Mouse (Mus musculus) stomach, embryonic 15.5 days (tissue): ENCODE measurements at regions not wholly inside any gene's neighbourhood (a gene's known extent, or its start where the extent isn't known, plus 50 kb on each side); places are given as distances from the start of the nearest gene placed in this dataset.
A peak's percentile ranks its signal among the peaks of the same experiment; 100 is the strongest.

Experiments used
- ATAC-seq: fragments of 200-750 bp; cut with Nextera tagmentation; 2 replicates; pipeline ENCODE4 v1.8.0; 2017; ENCODE audit warnings: low read depth, moderate number of reproducible peaks, moderate TSS enrichment; ENCODE audit not compliant: insufficient read depth, low FRiP score
- H3K27ac ChIP-seq: fragments of 300-500 bp; sonication (generic); 2 replicates; pipeline ENCODE4 v1.5.1; 2015; ENCODE audit warnings: mild to moderate bottlenecking, inconsistent platforms
- H3K27me3 ChIP-seq: fragments of 300-500 bp; sonication (generic); replicated peaks from 2 replicates; pipeline ENCODE4 v1.6.1; 2015; ENCODE audit warnings: inconsistent platforms
- H3K36me3 ChIP-seq: fragments of 300-500 bp; sonication (generic); 2 replicates; pipeline ENCODE4 v1.6.1; 2015; ENCODE audit warnings: inconsistent platforms
- H3K4me1 ChIP-seq: fragments of 300-500 bp; sonication (generic); 2 replicates; pipeline ENCODE4 v1.6.1; 2015; ENCODE audit warnings: inconsistent platforms
- H3K4me2 ChIP-seq: fragments of 300-500 bp; sonication (generic); 2 replicates; pipeline ENCODE4 v1.6.1; 2015; ENCODE audit warnings: mild to moderate bottlenecking, inconsistent platforms
- H3K4me3 ChIP-seq: fragments of 300-500 bp; sonication (generic); replicated peaks from 2 replicates; pipeline ENCODE4 v1.5.1; 2015; ENCODE audit warnings: inconsistent platforms
- H3K9ac ChIP-seq: fragments of 300-500 bp; sonication (generic); 2 replicates; pipeline ENCODE4 v1.6.1; 2015; ENCODE audit warnings: inconsistent platforms
- H3K9me3 ChIP-seq: fragments of 300-500 bp; sonication (generic); 2 replicates; pipeline ENCODE4 v1.6.1; 2016; ENCODE audit warnings: inconsistent platforms
- WGBS: fragments of 180-500 bp; shearing (Covaris S2); methylation state at CpG from one replicate; pipeline ENCODE4 v1.1.7; 2015; 5-methylcytosine and 5-hydroxymethylcytosine counted together

DNA sequence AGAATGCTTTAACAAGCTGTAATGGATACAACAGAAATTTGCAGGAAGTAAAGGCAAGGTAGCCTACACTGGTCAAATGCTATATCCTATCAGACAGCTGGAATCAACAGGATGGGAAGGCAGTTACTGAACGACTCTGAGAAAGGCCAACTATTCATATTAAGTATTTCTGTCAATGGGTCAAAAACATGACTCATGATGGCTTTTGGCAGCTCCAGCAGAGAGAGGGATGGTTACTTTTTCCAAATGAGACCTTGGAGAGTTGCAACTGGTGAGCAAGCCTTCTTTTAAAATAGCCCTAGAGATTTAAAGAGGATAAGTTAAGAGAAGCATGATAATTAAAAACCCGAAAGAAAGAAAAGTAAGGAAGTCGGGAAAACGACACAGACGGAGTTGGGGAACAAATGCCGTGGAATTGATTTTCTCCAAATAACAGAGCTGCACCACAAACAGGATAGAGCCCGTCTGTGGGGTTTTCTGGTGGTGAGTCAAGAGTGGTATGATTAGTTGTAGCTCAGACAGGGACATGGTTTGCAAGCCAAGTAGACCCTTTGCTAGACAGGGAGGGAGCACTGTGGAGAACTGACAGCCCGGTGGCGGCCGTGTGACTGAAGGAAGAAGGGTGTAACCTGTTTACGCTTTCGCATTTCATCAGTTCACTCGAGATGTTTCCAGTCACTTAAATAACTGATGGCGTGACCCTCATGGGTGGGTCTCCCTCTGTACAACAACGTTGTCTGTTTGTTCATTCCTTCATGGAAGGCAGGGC, 3638.1 kb upstream of the Gm7489 start:
- Histone ChIP-seq H3K4me1 (no peaks in the 10 kb centered on the region), H3K36me3 (no peaks in the 10 kb centered on the region), H3K4me2 (no peak overlapping the region), H3K9ac (no peak overlapping the region), H3K27ac (no peak overlapping the region), H3K4me3 (no peak overlapping the region), H3K9me3 (no peaks in the 10 kb centered on the region), H3K27me3 (no peaks in the 10 kb centered on the region)
- ATAC-seq = no peak
- WGBS = 71% methylated on average over 15 of the region's 15 CpGs

DNA sequence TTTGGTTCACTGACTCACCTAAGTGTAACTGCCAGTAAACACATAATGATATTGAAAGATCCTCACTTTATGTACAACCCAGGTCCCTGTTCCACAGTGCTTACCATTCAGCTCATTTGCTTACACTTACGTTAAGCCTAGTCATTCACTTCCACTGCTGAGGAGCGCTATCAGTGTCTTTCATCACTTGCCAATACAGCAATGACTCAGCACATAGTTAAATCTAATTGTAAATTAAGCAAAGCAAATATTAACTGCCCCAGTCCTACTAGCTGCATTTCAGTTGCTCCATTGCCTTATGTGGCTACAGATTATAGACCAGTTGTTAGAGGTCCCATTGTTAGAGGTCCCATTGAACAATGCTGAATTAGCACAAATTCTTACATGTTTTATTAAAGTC, 3624.6 kb upstream of the Gm7489 start:
- no peaks in the 10 kb centered on the region for H3K36me3 ChIP-seq
- H3K9me3 ChIP-seq = no peaks in the 10 kb centered on the region
- no peaks in the 10 kb centered on the region for H3K4me1 ChIP-seq
- no peak overlapping the region for H3K4me3 ChIP-seq
- 73% methylated on average over 2 of the region's 2 CpGs for WGBS
- no peak overlapping the region for H3K27ac ChIP-seq
- no peak for ATAC-seq
- H3K4me2 ChIP-seq = no peak overlapping the region
- no peak overlapping the region for H3K9ac ChIP-seq
- H3K27me3 ChIP-seq = no peaks in the 10 kb centered on the region

DNA sequence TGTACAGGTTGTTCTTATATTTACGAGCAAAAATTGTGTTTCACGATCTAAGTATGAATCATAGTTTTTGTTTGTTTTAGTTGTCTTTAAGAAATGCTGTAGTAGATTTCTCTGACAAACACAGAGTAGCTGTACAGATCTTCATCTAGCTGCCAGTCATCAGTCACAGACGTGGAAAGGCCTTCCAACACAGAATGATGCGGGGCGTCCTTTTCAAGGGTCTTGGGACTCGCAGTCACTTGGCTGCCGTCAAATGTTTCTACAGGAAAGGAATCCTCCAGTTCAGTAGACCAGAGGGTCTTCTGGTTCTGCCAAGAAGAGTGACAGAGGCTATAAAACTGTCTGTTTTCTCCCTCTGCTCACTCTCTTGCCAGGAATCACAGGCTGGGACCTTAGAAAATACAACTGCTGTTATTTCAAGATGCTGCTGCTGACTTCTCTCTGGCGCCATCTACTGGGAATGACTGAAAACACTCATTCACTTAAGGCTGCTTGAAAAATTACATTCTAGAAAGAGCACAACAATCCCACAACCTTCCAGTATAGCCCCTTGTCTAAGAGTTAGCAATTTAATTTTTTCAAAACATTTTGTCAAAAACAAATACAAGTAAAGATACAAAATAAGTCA, 3623.3 kb upstream of the Gm7489 start:
- Histone ChIP-seq H3K4me1 (no peaks in the 10 kb centered on the region), H3K9ac (no peak overlapping the region), H3K9me3 (no peaks in the 10 kb centered on the region), H3K27me3 (no peaks in the 10 kb centered on the region), H3K36me3 (no peaks in the 10 kb centered on the region), H3K4me2 (no peak overlapping the region), H3K27ac (no peak overlapping the region), H3K4me3 (no peak overlapping the region)
- 69% methylated on average over 8 of the region's 8 CpGs for WGBS
- ATAC-seq = no peak

DNA sequence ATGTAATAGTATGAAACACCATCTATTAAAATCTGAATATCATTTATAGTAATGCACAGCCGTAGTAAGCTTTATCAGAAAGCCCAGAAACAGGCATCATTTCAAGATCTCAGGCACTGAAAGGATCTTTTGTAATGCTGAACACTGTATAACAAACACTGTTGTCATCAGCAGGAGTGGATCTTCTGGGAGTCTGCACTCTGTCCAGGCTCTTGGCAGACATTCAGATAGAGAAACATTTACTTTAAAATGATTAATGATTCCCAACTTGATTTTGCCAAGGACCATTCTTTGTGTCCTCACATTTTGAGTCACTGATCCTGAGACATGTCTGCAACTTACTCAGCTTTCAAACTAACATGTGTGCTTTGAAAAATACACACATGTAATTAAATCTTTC, 3617.2 kb upstream of the Gm7489 start:
- 36% methylated on average over 1 of the region's 1 CpGs for WGBS
- H3K36me3 ChIP-seq = no peaks in the 10 kb centered on the region
- no peak overlapping the region for H3K4me2 ChIP-seq
- no peaks in the 10 kb centered on the region for H3K9me3 ChIP-seq
- no peaks in the 10 kb centered on the region for H3K27me3 ChIP-seq
- no peak overlapping the region for H3K4me3 ChIP-seq
- H3K4me1 ChIP-seq = 0 out of 2 replicates have a peak, but pooled peaks cover 6% of the 10 kb centered on the region
- no peak overlapping the region for H3K9ac ChIP-seq
- ATAC-seq = peak; percentile 66; the same call in 1 of the 2 replicates
- peak overlapping the region; percentile 51 for H3K27ac ChIP-seq

DNA sequence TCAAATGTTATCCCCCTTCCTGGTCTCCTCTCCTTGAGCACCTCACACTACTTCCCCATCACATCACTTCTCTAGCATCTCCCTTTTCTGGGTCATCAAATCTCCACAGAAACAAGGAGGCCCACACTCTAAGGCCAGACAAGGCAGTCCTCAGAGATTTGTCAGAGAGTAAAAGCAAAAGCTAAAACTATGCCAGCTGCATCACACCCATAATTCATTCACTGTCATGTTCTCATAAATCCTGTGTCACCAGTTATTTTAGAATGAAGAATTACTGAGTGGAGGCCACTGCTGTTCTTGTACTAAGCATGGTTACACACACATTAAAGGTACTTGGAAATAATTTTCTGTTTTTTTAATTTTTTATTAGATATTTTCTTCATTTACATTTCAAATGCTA, 3613.1 kb upstream of the Gm7489 start:
- Histone ChIP-seq H3K4me1 (0 out of 2 replicates have a peak, but pooled peaks cover 6% of the 10 kb centered on the region), H3K9me3 (no peaks in the 10 kb centered on the region), H3K4me2 (no peak overlapping the region), H3K27ac (no peak overlapping the region), H3K27me3 (no peaks in the 10 kb centered on the region), H3K9ac (no peak overlapping the region), H3K4me3 (no peak overlapping the region), H3K36me3 (no peaks in the 10 kb centered on the region)
- no peak for ATAC-seq

DNA sequence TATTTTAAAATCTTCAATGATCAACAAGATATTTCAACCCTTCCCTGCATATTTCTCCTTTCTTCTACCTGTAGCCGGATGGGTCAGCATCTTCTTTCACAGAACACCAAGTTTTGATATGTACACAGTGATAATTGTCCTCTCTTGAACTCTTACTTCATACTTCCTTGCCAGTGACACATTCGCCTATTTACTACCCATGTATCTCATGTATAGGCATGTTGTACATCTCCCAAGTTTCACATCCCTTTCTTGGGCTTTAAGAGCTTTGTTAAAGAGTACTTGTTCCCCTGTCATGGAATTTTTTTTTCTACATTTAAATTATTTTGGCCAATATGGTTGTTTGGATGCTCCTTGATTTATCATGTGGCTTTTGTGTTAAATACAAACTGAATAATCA, 3602.1 kb upstream of the Gm7489 start:
- no peak overlapping the region for H3K4me2 ChIP-seq
- no peaks in the 10 kb centered on the region for H3K36me3 ChIP-seq
- no peak overlapping the region for H3K9ac ChIP-seq
- H3K27ac ChIP-seq = no peak overlapping the region
- no peak for ATAC-seq
- H3K4me1 ChIP-seq = no peaks in the 10 kb centered on the region
- no peak overlapping the region for H3K4me3 ChIP-seq
- no peaks in the 10 kb centered on the region for H3K9me3 ChIP-seq
- WGBS = 83% methylated on average over 2 of the region's 2 CpGs
- no peaks in the 10 kb centered on the region for H3K27me3 ChIP-seq

DNA sequence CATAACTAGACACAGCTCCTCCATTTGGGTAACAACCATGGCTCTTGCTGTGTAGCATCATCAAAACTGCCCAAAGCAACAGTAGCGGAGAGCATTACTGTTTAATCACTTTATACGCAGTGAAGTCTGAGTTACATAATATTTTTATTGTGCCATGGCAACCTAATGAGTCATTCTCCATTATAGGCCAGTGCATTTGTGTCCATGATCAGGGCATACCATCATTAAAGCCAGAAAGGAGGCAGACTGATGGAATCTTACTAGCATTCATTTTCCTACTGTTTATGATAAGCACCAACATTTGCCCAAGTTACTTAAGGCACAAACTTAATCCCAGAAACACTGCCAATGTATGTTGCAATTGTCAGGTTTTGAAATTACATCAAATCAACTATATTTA, 3601.2 kb upstream of the Gm7489 start:
- 74% methylated on average over 2 of the region's 2 CpGs for whole genome bisulfite sequencing
- Histone ChIP-seq H3K27me3 (no peaks in the 10 kb centered on the region), H3K9me3 (no peaks in the 10 kb centered on the region), H3K27ac (no peak overlapping the region), H3K4me1 (no peaks in the 10 kb centered on the region), H3K9ac (no peak overlapping the region), H3K4me2 (no peak overlapping the region), H3K4me3 (no peak overlapping the region), H3K36me3 (no peaks in the 10 kb centered on the region)
- no peak for ATAC-seq

DNA sequence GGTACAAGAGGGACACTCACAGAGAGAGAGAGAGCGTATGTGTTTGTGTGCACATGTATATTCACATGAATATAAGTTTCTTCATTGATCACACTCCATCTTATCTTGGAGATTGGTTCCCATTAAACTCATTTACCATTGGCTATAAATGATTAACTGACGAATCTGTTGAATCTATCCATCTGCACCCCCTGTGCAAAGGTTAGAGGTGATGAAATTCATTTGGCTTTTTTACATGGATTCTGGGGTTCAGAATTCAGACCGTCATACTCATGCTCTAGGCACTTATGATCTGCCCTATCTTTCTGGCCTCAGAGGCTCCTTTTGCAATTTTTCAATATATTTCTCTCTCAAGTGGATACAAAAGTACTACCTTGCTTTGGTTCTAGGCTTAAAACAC, 3582.9 kb upstream of the Gm7489 start:
- H3K36me3 ChIP-seq = no peaks in the 10 kb centered on the region
- H3K27me3 ChIP-seq = no peaks in the 10 kb centered on the region
- ATAC-seq = no peak
- H3K27ac ChIP-seq = no peak overlapping the region
- no peak overlapping the region for H3K4me3 ChIP-seq
- no peaks in the 10 kb centered on the region for H3K4me1 ChIP-seq
- no peaks in the 10 kb centered on the region for H3K9me3 ChIP-seq
- no peak overlapping the region for H3K4me2 ChIP-seq
- no peak overlapping the region for H3K9ac ChIP-seq
- 83% methylated on average over 3 of the region's 3 CpGs for WGBS

DNA sequence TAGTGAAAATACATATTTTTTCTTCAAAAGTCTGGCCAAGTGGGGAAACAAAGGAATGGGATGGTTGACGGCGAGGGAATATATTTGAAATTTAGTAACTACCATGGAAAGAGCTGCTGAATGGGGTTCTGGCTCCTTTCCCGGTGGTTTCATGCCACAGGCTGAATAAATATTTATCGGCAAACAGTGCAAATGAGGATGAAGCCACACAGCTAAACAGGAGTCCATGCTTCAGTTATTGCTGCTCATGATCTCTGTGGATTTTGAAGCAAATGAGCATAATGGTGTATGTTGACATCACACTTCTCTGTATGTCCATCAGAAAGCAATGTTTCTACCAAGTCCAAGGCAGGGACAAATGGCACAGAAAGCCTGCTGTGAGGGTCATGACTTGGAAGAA, 3580.6 kb upstream of the Gm7489 start:
- Histone ChIP-seq H3K4me1 (no peaks in the 10 kb centered on the region), H3K9ac (no peak overlapping the region), H3K9me3 (no peaks in the 10 kb centered on the region), H3K36me3 (no peaks in the 10 kb centered on the region), H3K27me3 (no peaks in the 10 kb centered on the region), H3K4me2 (no peak overlapping the region), H3K4me3 (no peak overlapping the region), H3K27ac (no peak overlapping the region)
- ATAC-seq = no peak
- 68% methylated on average over 4 of the region's 4 CpGs for WGBS

DNA sequence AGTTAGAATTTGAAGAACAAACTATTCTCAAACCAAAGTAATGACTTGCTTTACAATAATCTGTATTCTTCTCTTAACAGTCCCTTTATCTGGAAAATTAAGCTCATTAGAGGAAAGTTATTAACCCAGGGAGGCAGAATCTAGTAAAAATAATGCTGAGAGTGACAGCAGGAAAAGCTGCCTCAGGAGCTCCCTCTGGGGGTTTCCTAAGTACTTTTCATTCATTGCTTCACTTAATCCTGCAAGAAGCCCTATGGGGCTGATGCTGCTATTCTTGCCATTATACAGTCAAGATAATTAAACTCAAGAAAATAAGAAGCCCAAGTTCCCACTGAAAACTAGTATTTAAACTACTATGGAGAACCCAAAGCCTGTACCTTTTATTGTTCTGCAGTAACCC, 3563.9 kb upstream of the Gm7489 start:
- H3K9ac ChIP-seq = no peak overlapping the region
- H3K9me3 ChIP-seq = no peaks in the 10 kb centered on the region
- no peak overlapping the region for H3K4me3 ChIP-seq
- ATAC-seq = no peak
- no peak overlapping the region for H3K27ac ChIP-seq
- H3K4me2 ChIP-seq = no peak overlapping the region
- H3K36me3 ChIP-seq = no peaks in the 10 kb centered on the region
- H3K27me3 ChIP-seq = no peaks in the 10 kb centered on the region
- H3K4me1 ChIP-seq = no peaks in the 10 kb centered on the region

DNA sequence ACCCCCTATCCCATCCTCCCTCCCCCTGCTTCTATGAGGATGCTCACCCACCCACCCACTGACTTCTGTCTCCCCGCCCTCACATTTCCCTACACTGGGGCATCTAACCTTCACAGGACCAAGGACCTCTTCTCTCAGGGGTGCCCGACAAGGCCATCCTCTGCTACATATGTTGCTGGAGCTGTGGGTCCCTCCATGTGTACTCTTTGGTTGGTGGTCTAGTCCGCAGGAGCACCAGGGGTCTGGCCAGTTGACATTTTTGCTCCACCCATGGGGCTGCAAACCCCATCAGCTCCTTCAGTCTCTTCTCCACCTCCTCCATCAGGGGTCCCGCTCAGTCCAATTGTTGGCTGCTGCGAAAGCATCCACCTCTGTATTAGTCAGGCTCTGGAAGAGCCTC, 3539.2 kb upstream of the Gm7489 start:
- H3K4me1 ChIP-seq = no peaks in the 10 kb centered on the region
- H3K9me3 ChIP-seq = no peaks in the 10 kb centered on the region

DNA sequence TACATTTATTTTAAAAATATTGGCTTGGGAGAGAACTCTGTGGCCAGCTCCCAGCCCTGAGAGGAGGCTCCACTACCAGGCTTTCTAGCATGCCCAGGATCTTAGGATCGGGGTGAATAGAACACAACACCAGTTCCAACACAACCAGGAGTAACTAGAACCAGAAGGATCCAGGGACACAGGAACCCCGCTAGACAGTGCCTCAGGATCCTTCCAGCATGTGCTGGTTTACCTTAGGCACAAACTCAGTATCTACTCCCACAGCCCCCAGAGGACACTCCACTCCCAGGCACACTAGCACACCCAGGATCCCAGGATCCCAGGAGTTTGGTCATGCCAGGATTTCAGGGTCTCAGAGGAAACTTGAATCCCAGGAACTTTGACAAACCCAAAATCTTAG, 3537.8 kb upstream of the Gm7489 start:
- no peaks in the 10 kb centered on the region for H3K27me3 ChIP-seq
- no peak overlapping the region for H3K27ac ChIP-seq
- H3K4me2 ChIP-seq = no peak overlapping the region
- no peaks in the 10 kb centered on the region for H3K4me1 ChIP-seq
- H3K9ac ChIP-seq = no peak overlapping the region
- WGBS = 88% methylated on average over 2 of the region's 2 CpGs
- no peak overlapping the region for H3K4me3 ChIP-seq
- no peaks in the 10 kb centered on the region for H3K9me3 ChIP-seq
- ATAC-seq = no peak
- no peaks in the 10 kb centered on the region for H3K36me3 ChIP-seq

More for the DNA sequence above, 3539.2 kb upstream of the Gm7489 start:
- 90% methylated on average over 5 of the region's 5 CpGs for WGBS
- Histone ChIP-seq H3K9ac (no peak overlapping the region), H3K36me3 (no peaks in the 10 kb centered on the region), H3K4me3 (no peak overlapping the region), H3K27me3 (no peaks in the 10 kb centered on the region), H3K4me2 (no peak overlapping the region), H3K27ac (no peak overlapping the region)
- no peak for ATAC-seq
